Mouse (Mus musculus): ENCODE measurements around the gene Rnf157. TPM values are rescaled to one million over a fixed set of nuclear protein-coding genes. Genes with fewer than 3 reads are reported as not detected.
"Not testable (repeated sequence)": the region's sequence is repeated elsewhere in the genome, so short reads cannot be mapped to it uniquely, and the experiment has no call there.

Rnf157 gene
- polyA plus RNA-seq, 1 experiment, result 5.0 TPM

GRCm38 (mm10) chr11:116418194-116418840, 5.5 kb upstream of the Rnf157 start:
- no peak for DNase-seq (ENCODE audit: low spot score)

DNA sequence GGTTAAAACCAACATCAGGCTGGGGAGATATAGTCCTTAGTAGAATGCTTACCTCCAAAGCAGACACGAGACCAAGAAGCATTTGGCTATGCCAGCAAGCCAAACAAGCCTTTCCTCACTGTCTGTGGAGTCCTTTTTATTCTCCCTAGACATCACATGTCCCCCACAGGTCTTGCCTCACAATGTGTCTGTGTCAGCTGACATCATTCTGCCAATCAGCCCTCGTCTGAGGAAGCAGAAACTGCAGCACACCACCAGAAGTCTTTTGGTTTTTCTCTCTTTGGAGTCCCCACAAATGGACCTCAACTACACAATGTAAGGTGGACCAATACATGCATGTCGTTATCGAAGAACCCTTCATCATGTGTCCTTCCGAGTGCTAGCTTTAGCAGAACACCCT, 4.2 kb upstream of the Rnf157 start:
- no peak for DNase-seq (ENCODE audit: low spot score)

DNA sequence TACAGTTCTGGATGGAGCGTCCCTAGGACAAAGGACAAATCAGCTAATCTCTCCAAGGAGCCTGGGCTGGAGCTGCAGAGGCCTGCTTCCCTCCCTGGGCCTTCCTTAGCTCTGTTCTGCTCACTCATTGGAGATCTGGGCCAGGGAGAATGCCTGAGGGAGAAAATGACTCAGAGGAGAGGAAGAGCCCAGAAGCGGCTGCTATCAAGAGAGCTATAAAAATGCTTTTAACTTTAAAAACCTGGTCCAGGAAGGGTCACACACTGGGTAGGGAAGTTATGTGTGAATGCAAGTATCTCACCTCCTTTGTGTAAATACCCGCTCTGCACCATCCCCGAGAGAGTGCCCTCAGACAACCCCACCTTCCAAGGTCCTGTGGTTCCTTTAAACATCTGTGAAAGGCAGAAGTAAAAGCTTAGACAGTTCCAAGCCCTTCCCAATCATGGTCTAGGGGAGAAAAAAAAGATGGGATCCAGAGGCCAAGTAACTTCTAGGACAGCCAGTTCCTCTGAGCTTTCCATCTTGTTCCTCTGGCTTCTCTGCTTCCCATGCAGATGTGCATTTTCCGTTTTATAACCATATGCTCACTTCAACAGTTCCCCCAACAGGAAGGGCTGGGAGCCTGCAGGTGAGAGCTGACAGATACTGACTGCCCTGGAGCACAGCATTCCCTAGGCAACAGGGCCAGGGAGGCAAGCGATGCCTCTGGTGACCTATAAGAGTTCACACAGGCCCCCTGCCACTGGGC, 3.5 kb upstream of the Rnf157 start:
- no peak for DNase-seq (ENCODE audit: low spot score)

- no peak for DNase-seq (ENCODE audit: low spot score)
Measured at GRCm38 (mm10) chr11:116413631-116414022, 795 bp upstream of the Rnf157 start.

DNA sequence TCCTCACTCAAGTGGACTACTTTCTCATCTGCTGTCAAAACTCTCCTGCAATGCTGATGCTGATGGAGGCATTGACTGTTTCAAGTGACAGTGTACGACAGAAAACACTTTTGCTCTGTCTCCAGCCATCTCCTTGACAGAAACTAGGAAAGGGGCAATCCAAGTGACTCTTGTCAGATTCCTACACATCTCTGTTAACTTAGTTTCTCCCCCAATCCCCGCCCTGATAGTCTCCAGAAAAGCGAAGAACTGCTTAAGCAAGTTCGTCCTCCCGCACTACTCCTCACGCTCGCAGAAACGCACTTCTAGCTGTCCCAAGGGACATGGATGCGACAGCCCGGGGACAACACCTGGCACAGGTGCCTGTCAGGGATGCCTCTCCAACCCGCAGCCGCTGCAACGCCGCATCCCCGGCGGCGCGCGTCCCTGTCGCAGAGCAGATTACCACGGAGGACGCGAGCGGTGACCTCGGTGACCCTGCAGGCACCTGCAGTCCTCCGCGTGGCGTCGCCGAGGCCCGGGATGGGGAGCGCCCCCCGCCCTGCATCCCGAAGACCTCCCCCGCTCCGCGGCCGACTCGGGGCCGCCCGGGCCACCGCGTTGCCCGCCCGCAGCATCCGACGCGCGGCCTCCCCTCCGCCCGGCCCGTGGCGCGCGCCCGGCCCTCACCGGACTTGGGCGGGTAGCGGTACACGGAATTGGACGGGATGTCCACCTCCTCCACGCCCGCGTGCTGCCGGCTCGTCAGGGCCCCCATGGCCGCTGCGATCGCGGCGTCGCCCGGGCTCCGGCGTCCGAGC, 604 bp downstream of the Rnf157 start:
- no peak for DNase-seq (ENCODE audit: low spot score)

- DNase-seq (ENCODE audit: low spot score), result no peak
Measured at GRCm38 (mm10) chr11:116411582-116411981, 1.2 kb downstream of the Rnf157 start.

GRCm38 (mm10) chr11:116410415-116410814, 2.4 kb downstream of the Rnf157 start:
- not testable (repeated sequence) for DNase-seq (ENCODE audit: low spot score)

DNA sequence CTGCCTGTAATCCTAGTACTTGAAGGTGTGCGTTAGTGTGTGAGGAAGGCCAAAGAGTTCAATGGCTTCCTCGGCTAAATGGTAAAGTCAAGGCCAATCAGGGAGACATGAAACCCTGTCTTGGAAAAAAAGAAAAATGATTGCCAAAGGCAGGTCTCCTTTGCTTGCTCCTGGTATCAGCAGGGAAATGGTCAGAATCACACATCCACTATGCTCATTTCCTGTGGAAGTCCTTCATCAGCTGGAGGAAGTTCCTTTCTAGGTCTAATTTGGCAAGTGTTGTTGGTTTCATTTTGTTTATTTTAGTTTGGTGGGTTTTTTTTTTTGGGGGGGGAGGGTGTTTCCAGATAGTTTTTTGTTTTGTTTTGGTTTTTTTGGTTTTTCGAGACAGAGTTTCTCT, 3.8 kb downstream of the Rnf157 start:
- DNase-seq (ENCODE audit: low spot score), result no peak

- no peak for DNase-seq (ENCODE audit: low spot score)
Measured at GRCm38 (mm10) chr11:116406231-116406728, 6.6 kb downstream of the Rnf157 start.

DNA sequence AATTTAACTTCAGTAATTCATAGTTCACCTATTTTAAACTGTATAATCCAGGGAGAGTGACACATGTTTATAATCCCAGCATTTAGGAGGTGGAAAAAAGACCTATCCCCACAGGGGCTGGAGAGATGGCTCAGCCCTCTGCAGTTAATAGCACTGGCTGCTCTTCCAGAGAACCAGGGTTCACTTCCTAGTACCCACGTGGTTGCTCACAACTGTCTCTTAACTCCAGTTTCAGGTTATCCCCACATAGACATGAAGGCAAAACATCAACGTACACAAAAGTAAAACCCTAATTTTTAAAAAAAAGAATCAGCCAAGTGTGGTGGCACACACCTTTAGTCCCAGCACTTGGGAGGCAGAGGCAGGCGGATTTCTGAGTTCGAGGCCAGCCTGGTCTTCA, 7.2 kb downstream of the Rnf157 start:
- DNase-seq (ENCODE audit: low spot score), result no peak

DNA sequence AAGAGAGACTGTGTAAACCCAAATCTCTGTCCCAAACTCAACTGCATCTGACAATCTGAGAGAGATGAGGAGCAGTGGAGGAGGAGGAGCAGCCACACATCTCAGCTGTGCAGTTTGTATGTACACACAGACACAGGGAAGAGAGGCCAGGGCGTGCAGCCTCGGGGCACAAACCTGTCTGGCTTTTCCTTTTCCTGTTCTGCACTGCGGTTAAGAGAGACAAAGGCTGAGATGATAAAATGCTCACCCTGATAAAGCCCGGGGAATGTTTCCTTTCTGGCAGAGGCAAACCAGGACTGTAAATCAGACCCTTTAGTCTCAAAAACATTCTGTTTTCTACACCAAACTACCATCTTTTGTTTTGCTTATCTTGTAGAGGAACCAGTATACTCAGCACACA, 12.3 kb downstream of the Rnf157 start:
- DNase-seq (ENCODE audit: low spot score), result no peak

DNA sequence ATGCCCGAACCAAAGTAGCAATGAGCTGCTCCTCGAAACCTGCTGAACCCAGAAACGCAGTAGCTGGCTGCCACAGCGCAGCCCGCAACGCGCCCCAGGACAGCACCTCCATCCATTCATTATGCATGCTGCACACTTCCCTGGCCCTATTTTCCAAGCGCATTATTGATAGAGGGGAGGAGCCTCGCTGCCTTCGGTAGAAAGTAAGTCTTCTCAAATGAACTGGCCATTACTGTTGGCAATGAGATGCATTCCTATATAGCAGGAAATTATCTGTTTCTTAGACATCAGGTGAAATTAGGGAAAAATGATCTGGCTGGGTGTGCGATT, 14.5 kb downstream of the Rnf157 start:
- no peak for DNase-seq (ENCODE audit: low spot score)

DNA sequence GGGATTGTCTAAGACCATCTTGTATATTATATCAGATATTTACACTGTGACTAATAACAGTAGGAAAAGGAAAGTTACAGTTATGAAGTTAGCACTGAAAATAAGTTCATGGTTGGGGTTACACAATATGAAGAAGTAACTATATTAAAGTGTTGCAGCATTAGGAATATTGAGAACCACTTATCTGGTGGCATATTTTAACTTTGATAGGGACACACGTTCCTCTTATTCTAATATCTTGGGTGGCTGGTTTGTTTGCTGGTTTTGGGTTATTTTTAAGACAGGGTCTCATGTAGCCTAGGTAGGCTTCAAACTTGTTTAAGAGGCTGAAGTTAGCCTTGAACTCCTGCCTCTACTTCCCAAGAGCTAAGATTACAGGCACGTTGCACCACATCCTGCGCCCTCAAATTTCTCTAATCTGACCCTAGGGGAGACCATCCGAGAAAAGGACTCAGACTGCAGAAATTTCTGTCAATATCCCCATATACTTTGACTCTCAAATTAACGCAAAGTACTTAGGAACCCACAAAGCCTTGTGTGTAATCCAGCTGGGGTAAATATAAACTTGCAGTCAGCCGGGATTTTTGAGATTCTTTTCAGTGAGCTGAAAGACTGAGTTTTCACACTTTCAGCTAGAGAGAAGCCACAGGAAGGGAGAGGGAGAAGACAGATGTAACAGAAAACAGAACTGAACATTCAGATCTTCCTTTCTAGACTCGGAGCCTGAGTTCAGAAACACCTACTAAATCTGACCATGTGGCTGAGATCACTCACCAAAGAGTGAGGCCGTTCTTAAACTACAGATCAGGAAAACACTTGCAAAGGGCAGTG, 15.1 kb downstream of the Rnf157 start:
- no peak for DNase-seq (ENCODE audit: low spot score)

GRCm38 (mm10) chr11:116396934-116397330, 15.9 kb downstream of the Rnf157 start:
- no peak for DNase-seq (ENCODE audit: low spot score)

DNA sequence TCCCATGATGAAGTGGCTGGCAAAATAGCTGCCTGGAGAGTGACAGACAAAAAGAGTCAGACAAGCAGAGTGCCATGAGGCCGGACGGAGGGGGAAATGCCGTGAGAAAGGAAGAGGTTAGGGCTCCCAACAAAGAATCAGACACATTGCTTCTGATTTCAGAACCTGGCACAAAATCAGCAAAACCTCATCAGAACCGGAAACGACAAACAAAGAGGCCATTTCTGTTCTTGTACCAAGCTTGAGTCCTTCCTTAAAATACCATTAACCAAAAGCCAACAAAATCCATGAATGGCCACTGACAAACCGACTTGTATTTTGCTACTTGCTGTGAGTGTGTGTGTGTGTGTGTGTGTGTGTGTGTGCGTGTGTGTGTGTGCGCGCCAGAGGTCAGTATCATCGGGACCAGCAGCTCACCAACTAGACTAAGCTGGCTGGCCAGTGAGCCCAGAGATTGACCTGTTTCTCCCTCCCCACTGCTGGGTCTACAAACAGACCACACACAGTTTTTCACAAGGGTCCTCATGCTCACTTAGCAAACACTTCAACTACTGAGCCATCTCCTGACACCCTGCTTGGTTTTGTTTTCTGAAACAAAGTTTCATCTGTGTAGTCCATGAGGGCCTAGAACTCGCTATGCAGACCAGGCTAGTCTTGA, 16.4 kb downstream of the Rnf157 start:
- no peak for DNase-seq (ENCODE audit: low spot score)

DNA sequence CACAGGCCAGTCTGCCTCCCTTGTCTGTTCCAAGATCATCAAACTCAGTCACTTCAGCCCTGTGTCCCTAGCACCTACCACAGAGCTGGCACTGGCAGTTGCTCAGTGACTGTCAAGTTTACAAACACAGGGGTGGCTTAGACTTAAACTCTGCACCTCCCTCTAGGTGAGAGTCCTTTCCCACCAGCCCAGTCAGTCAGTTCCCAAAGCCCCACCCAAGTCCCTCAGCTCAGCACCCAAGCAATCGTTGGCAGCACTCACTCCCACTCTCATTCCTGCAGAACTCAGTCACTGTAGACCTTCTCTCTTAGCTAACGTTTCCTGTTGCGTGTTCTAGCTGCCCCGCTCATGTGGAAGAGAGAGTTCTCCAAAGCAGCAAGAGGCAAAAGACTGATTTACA, 18.1 kb downstream of the Rnf157 start:
- DNase-seq (ENCODE audit: low spot score), result no peak

DNA sequence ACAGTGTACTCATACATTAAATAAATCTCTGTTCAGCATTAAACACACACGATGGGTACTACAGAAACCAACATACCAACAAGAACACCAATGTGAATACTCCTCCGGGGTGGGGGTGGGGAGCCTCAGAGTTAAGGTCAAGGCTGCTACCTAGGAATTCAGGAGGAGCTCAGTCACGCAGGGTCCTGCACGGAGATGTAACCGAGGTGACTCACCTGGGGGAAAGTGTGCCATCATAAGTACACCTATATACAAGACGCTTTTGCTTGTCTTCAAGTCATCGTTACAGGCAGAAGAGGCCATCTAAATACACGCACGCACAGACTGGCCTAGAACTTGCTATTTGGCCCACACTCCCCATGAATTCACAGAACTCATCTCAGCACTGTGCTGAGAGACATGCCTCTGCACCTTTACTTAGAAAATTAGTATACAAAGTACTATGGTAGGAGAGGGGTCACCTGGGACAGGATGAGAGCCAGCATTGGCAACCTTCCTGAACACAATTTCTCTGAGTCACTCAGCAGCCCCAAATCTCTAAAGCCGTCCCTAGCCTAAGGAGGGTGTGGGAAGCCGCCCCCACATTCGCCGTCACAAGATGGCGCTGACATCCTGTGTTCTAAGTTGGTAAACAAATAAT, 23.9 kb downstream of the Rnf157 start:
- DNase-seq (ENCODE audit: low spot score), result no peak

GRCm38 (mm10) chr11:116387086-116388071, 25.5 kb downstream of the Rnf157 start:
- DNase-seq (ENCODE audit: low spot score), result no peak

GRCm38 (mm10) chr11:116385999-116386398, 26.8 kb downstream of the Rnf157 start:
- no peak for DNase-seq (ENCODE audit: low spot score)

- no peak for DNase-seq (ENCODE audit: low spot score)
Measured at GRCm38 (mm10) chr11:116384171-116384570, 28.7 kb downstream of the Rnf157 start.

Data from urinary bladder, adult 2 months (tissue).